Mouse (Mus musculus) liver, embryonic 13.5 days (tissue): ENCODE results near the gene Frmd5. TPM values are rescaled to one million over a fixed set of nuclear protein-coding genes. Genes with fewer than 3 reads are reported as not detected.

Experiments
- ATAC-seq: fragments of 200-750 bp; cut with Nextera tagmentation; 2 replicates; pipeline ENCODE4 v1.8.0; 2017; ENCODE audit warnings: low read depth, mild to moderate bottlenecking, moderate number of reproducible peaks, moderate library complexity
- DNase-seq: peaks from one replicate; pipeline ENCODE4 v3.0.0; 2022
- H3K27ac ChIP-seq: fragments of 300-500 bp; sonication (generic); 2 replicates; pipeline ENCODE4 v1.5.1; 2015; ENCODE audit warnings: moderate library complexity, mild to moderate bottlenecking, inconsistent platforms
- H3K27me3 ChIP-seq: fragments of 300-500 bp; sonication (generic); 2 replicates; pipeline ENCODE4 v1.6.1; 2015; ENCODE audit warnings: mild to moderate bottlenecking, inconsistent platforms
- H3K36me3 ChIP-seq: fragments of 300-500 bp; sonication (generic); 2 replicates; pipeline ENCODE4 v1.6.1; 2015; ENCODE audit warnings: mild to moderate bottlenecking, inconsistent platforms
- H3K4me1 ChIP-seq: fragments of 300-500 bp; sonication (generic); replicated peaks from 2 replicates; pipeline ENCODE4 v1.6.1; 2015; ENCODE audit warnings: inconsistent platforms
- H3K4me2 ChIP-seq: fragments of 300-500 bp; sonication (generic); 2 replicates; pipeline ENCODE4 v1.6.1; 2015; ENCODE audit warnings: inconsistent platforms, mild to moderate bottlenecking, moderate library complexity
- H3K4me3 ChIP-seq: fragments of 300-500 bp; sonication (generic); replicated peaks from 2 replicates; pipeline ENCODE4 v1.5.1; 2015; ENCODE audit warnings: mild to moderate bottlenecking, inconsistent platforms
- H3K9ac ChIP-seq: fragments of 300-500 bp; sonication (generic); 2 replicates; pipeline ENCODE4 v1.6.1; 2015; ENCODE audit warnings: mild to moderate bottlenecking, inconsistent platforms
- H3K9me3 ChIP-seq: fragments of 300-500 bp; sonication (generic); replicated peaks from 2 replicates; pipeline ENCODE4 v1.6.1; 2016; ENCODE audit warnings: inconsistent platforms
- WGBS: fragments of 180-500 bp; shearing (Covaris S2); methylation state at CpG from one replicate; pipeline ENCODE4 v1.1.7; 2015; ENCODE audit not compliant: insufficient replicate concordance; 5-methylcytosine and 5-hydroxymethylcytosine counted together
- polyA plus RNA-seq: library from polyadenylated mRNA; unstranded; fragments of >200 nt; fragmentation: Nextera tagmentation; extraction: Ambion mirVana; gene quantifications from 2 replicates; pipeline ENCODE4 v1.2.1, GENCODE M21; 2015

The Frmd5 gene
- polyA plus RNA-seq, 1 experiment from 2014 or later = 0.28 TPM

DNA sequence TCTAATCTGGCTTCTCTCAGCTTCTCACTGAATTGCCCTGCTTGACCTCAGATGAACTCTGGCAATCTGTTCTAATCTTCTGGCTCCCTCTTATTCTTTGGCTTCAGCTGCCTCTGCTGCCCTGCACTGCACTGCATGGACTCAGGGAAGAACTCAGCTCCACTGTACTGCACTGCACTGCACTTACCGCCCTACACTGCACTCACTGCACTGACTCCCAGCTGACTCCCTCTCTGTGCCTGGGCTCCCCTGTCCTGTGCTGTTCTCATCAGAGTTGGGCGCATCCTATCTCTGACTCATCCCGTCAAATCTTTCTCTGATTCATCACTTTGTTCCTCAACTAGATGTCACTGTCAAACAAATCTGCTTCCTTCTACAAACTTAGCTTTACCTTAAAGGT is 124.5 kb downstream of the Frmd5 start:
- H3K4me2 ChIP-seq = no peak overlapping the region
- ATAC-seq (no peak), DNase-seq (no peak)
- H3K9me3 ChIP-seq = no peaks in the 10 kb centered on the region
- H3K27ac ChIP-seq = no peak overlapping the region
- no peaks in the 10 kb centered on the region for H3K27me3 ChIP-seq
- H3K4me3 ChIP-seq = no peak overlapping the region
- 69% methylated on average over 3 of the region's 3 CpGs for WGBS
- H3K9ac ChIP-seq = no peak overlapping the region
- no peaks in the 10 kb centered on the region for H3K36me3 ChIP-seq
- H3K4me1 ChIP-seq = no peaks in the 10 kb centered on the region

DNA sequence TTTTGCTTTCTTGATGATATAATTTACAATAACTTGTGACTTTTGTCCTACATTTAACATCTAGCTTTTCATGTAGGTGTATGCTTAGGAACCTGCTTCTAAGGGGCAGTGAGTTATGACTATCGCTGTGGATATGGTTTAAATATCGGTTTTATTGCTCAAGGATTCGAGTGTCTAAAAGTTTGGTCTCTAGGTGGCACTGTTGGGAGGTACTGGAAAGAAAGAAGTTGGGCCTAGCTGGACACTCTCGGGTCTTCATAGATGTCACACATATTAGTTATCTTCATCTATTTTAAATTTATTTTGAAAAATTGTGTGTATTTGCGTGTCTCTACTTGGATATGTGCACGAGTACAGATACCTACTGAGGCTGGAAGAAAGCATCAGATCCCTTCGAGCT is 127.2 kb downstream of the Frmd5 start:
- WGBS = 57% methylated on average over 7 of the region's 7 CpGs
- no peaks in the 10 kb centered on the region for H3K4me1 ChIP-seq
- H3K36me3 ChIP-seq = no peaks in the 10 kb centered on the region
- H3K27ac ChIP-seq = no peak overlapping the region
- no peaks in the 10 kb centered on the region for H3K27me3 ChIP-seq
- DNase-seq (no peak), ATAC-seq (no peak)
- no peak overlapping the region for H3K4me3 ChIP-seq
- no peak overlapping the region for H3K9ac ChIP-seq
- H3K9me3 ChIP-seq = no peaks in the 10 kb centered on the region
- H3K4me2 ChIP-seq = no peak overlapping the region

DNA sequence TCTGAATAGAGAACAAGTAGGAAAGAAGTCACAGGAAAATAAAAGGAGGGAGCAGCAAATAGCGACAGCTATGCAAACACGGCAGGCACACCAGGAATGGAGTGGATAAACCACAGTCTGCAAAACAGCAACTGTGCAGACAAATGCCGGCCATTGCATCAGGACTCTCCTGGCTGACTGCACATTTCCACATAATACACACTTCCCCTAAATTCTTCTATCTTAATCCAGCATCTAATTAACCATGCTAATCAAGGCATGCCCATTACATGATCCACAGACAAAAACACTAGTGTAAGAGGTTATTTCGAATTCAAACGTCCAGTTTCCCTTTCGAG is 129.3 kb downstream of the Frmd5 start:
- no peak for ATAC-seq
- H3K27ac ChIP-seq = no peak overlapping the region
- H3K27me3 ChIP-seq = no peaks in the 10 kb centered on the region
- WGBS = 56% methylated on average over 6 of the region's 6 CpGs
- H3K4me3 ChIP-seq = no peak overlapping the region
- H3K36me3 ChIP-seq = no peaks in the 10 kb centered on the region
- H3K4me2 ChIP-seq = no peak overlapping the region
- no peaks in the 10 kb centered on the region for H3K9me3 ChIP-seq
- H3K9ac ChIP-seq = no peak overlapping the region
- DNase-seq = no peak
- no peaks in the 10 kb centered on the region for H3K4me1 ChIP-seq

DNA sequence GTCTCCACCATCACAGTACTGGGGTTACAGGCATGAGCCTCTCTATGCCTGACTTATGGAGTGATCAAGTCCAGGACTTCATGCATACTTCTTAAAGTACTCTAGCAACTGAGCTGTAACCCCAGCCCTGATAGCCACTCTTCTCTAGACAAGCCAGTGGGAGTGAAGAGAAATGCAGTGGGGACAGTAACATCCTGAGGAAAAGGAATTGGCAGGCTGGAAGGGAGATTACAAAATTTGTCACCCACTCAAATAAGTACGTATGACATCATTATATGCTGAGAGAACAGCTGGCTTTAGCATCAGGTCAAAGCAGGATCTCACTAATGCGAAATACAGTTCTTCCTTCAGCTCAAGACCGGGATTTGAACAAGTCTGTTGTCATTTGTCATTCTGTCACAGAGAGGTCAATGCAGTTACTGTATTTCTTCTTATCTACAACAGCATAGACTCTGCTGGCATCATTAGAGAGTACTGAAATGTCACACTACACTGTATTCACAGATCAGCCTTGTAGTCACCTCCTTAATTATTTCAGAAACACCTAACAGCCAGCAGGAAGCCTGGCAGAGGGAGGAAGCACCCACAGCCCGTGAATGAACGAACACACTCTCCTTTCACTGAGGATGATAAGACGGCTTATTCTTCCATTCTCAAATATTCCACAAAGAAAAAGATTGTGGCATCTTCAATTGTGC is 129.8 kb downstream of the Frmd5 start:
- Histone ChIP-seq H3K4me2 (no peak overlapping the region), H3K4me3 (no peak overlapping the region), H3K4me1 (no peaks in the 10 kb centered on the region), H3K27me3 (no peaks in the 10 kb centered on the region), H3K27ac (no peak overlapping the region), H3K9me3 (no peaks in the 10 kb centered on the region), H3K9ac (no peak overlapping the region), H3K36me3 (no peaks in the 10 kb centered on the region)
- ATAC-seq = no peak
- WGBS = 42% methylated on average over 6 of the region's 6 CpGs
- no peak for DNase-seq

GRCm38 (mm10) chr2:121675895-121676294 is 131.0 kb downstream of the Frmd5 start:
- 48% methylated on average over 5 of the region's 5 CpGs for WGBS
- no peak for DNase-seq
- no peaks in the 10 kb centered on the region for H3K27me3 ChIP-seq
- ATAC-seq = no peak
- no peak overlapping the region for H3K4me3 ChIP-seq
- no peaks in the 10 kb centered on the region for H3K9me3 ChIP-seq
- no peak overlapping the region for H3K4me2 ChIP-seq
- H3K27ac ChIP-seq = no peak overlapping the region
- no peak overlapping the region for H3K9ac ChIP-seq
- no peaks in the 10 kb centered on the region for H3K36me3 ChIP-seq
- no peaks in the 10 kb centered on the region for H3K4me1 ChIP-seq

DNA sequence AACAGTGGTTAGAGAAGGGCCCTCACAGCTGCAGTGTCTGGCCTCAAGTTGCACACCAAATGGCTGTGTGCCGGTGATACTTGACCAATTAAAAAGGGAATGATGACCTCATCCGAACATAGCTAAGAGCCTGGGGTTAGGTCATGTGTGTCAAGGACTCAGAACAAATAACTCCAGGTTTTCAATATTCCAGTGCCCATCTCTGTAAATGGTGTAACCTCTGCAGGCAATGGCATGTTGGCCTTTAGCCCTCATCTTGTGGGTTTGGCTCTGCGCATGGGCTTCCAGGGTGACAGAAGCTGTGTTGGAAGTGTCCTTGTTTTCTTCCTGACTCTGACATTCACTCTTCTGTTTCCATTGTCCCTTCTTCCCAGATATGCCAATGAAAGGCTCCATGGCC is 131.8 kb downstream of the Frmd5 start:
- 84% methylated on average over 3 of the region's 3 CpGs for WGBS
- H3K27ac ChIP-seq = no peak overlapping the region
- no peak overlapping the region for H3K4me3 ChIP-seq
- no peaks in the 10 kb centered on the region for H3K27me3 ChIP-seq
- ATAC-seq (no peak), DNase-seq (no peak)
- H3K4me1 ChIP-seq = no peaks in the 10 kb centered on the region
- H3K36me3 ChIP-seq = no peaks in the 10 kb centered on the region
- H3K9me3 ChIP-seq = no peaks in the 10 kb centered on the region
- H3K9ac ChIP-seq = no peak overlapping the region
- H3K4me2 ChIP-seq = no peak overlapping the region

DNA sequence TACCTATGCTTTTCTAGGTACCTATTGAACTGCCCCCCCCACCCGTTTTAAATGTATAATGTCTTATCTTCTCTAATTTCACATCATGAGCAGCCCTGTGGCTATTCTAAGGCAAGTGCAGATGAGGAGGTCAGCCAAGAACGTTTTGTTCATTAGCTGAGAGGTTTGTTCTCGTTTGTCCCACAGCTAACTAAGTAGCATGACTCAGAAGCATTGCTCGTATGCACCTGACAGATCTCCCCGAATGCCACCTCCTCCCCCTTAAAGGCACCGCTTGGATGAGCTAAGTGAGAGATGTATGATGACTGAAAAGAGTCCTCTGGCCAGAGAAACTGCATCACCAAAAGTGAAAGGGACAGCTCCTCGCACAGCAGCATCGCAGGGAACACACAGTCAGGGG is 132.7 kb downstream of the Frmd5 start:
- no peak for ATAC-seq
- WGBS = 57% methylated on average over 8 of the region's 8 CpGs

DNA sequence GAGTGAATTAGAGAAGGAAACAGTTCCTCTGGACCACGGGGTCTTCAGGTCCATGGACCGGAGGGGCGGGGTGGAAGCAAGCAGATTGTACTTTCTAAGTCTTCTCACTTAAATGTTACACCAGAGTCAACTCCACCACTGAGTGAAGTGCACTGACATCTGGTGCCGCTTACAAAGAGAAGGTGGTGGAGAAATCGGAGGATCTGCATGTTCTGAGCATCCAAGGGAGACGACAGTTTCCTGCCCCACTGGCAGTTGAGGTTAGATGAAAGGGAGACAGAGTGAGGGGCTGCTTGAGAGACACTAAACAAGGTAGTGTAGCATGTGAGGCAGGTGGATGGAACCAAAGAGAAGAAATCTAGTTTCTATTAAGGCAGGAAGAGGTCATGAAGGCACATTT is 137.0 kb downstream of the Frmd5 start:
- ATAC-seq = no peak
- 67% methylated on average over 6 of the region's 6 CpGs for WGBS
- no peaks in the 10 kb centered on the region for H3K4me1 ChIP-seq
- no peak overlapping the region for H3K9ac ChIP-seq
- H3K4me3 ChIP-seq = no peak overlapping the region
- no peak overlapping the region for H3K27ac ChIP-seq
- no peaks in the 10 kb centered on the region for H3K27me3 ChIP-seq
- H3K4me2 ChIP-seq = no peak overlapping the region
- DNase-seq = no peak
- no peaks in the 10 kb centered on the region for H3K9me3 ChIP-seq
- no peaks in the 10 kb centered on the region for H3K36me3 ChIP-seq

More for the DNA sequence above, 132.7 kb downstream of the Frmd5 start:
- Histone ChIP-seq H3K9me3 (no peaks in the 10 kb centered on the region), H3K27ac (no peak overlapping the region), H3K4me3 (no peak overlapping the region), H3K27me3 (no peaks in the 10 kb centered on the region), H3K4me1 (no peaks in the 10 kb centered on the region), H3K36me3 (no peaks in the 10 kb centered on the region), H3K9ac (no peak overlapping the region), H3K4me2 (no peak overlapping the region)
- DNase-seq = no peak

DNA sequence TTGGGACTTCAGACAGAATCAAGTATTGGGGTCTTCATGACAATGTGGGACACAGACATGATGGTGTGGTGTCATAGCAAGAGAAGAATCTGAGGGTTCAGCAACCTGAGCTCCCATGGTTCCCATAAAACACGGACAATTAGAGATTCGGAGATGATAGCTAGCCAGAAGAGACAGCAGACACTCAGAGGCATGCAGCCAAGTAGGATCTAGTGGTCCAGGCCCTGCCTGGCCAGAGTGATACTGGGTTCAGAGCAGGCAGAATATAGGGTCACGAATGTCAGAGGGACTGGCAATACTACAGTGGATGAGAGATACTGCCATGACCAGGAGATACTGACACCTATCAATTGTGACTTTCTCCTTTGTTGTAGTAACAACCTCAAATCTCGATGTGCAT is 138.6 kb downstream of the Frmd5 start:
- H3K36me3 ChIP-seq = no peaks in the 10 kb centered on the region
- H3K27ac ChIP-seq = no peak overlapping the region
- H3K9me3 ChIP-seq = no peaks in the 10 kb centered on the region
- no peaks in the 10 kb centered on the region for H3K27me3 ChIP-seq
- WGBS = 55% methylated on average over 4 of the region's 4 CpGs
- no peak overlapping the region for H3K9ac ChIP-seq
- DNase-seq = no peak
- ATAC-seq = no peak
- H3K4me2 ChIP-seq = no peak overlapping the region
- H3K4me3 ChIP-seq = no peak overlapping the region
- no peaks in the 10 kb centered on the region for H3K4me1 ChIP-seq

GRCm38 (mm10) chr2:121661160-121661502 is 145.8 kb downstream of the Frmd5 start:
- Histone ChIP-seq H3K4me2 (no peak overlapping the region), H3K27me3 (no peaks in the 10 kb centered on the region), H3K9me3 (no peaks in the 10 kb centered on the region), H3K9ac (no peak overlapping the region), H3K36me3 (no peaks in the 10 kb centered on the region), H3K4me3 (no peak overlapping the region), H3K27ac (no peak overlapping the region), H3K4me1 (peaks cover 21% of the 10 kb centered on the region)
- ATAC-seq = no peak
- DNase-seq = no peak
- 72% methylated on average over 4 of the region's 4 CpGs for WGBS

DNA sequence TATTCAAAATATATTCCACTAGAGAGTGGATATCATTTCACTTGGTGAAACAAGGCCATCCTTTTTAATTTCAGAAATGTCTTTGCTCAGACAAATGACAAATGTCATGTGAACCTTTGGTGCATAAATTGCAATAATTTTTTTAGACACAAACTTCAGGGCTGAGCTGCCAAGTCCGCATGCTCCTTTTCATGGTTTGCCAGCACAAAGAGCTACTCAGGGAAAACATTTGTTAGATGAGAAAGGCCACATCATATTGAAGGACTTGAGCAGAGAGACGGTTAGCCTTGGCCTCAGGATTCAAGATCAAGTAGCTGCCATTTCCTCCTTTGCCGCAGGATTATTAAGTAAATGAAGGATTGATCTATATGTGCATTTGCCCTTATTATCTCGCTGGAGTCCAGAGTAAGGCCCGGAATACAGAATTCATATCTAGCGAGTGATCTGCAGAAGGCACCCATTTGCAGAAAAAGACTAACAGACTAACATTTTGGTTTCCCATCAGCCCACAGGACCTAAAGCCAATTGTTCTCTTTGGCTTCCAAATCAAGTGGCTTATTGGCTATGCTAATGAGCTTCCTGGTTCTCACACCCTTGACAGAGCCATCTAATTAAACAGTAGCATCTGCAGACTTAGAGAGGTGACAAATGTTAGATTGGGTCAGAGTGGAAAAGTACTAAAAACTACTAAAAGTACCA is 146.3 kb downstream of the Frmd5 start:
- no peaks in the 10 kb centered on the region for H3K27me3 ChIP-seq
- peaks cover 21% of the 10 kb centered on the region for H3K4me1 ChIP-seq
- DNase-seq (no peak), ATAC-seq (no peak)
- no peak overlapping the region for H3K4me2 ChIP-seq
- WGBS = 67% methylated on average over 6 of the region's 6 CpGs
- no peak overlapping the region for H3K4me3 ChIP-seq
- H3K9ac ChIP-seq = no peak overlapping the region
- no peak overlapping the region for H3K27ac ChIP-seq
- no peaks in the 10 kb centered on the region for H3K9me3 ChIP-seq
- H3K36me3 ChIP-seq = no peaks in the 10 kb centered on the region

GRCm38 (mm10) chr2:121659350-121659749 is 147.5 kb downstream of the Frmd5 start:
- H3K9me3 ChIP-seq = no peaks in the 10 kb centered on the region
- H3K27me3 ChIP-seq = no peaks in the 10 kb centered on the region
- H3K36me3 ChIP-seq = no peaks in the 10 kb centered on the region
- no peak overlapping the region for H3K4me2 ChIP-seq
- H3K4me1 ChIP-seq = peaks cover 21% of the 10 kb centered on the region
- DNase-seq (no peak), ATAC-seq (no peak)
- 55% methylated on average over 4 of the region's 4 CpGs for WGBS
- no peak overlapping the region for H3K9ac ChIP-seq
- H3K27ac ChIP-seq = no peak overlapping the region
- H3K4me3 ChIP-seq = no peak overlapping the region
